Mouse (Mus musculus): ENCODE data around the gene Dscaml1. TPM values are rescaled to one million over a fixed set of nuclear protein-coding genes. Genes with fewer than 3 reads are reported as not detected.

Gene Dscaml1
- polyA plus RNA-seq (2014; fragmentation: Nextera tagmentation; extraction: Ambion mirVana), result 0.86 and 1.1 TPM in 2 replicates

DNA sequence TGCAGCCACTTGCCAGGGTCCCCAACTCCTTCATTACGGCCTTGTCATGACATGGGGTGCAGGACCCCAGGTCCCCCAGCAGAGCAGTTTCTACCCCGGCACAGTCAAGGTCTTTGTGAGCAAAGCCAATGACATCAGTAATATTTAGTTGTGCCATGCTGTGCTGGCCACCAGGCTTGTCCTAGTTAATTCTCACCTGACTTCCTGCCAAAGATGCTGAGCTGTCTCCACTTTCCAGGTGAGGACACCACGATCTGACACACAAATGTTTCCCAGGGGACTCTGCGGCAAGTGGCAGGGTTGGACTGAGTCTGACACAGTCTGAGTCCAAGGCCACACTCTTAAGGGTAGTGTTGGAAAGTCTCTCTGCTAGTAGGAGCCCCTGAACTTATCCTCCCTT lies at the start of gene Dscaml1:
Gene Dscaml1 (plus strand): TSS at position 173 of the 400 bp plus-strand sequence.
- H3K9me3 ChIP-seq (ENCODE audit: control insufficient read depth, low read length), result no peaks in the 10 kb centered on the region
- 80% methylated on average over 4 of the region's 4 CpGs for WGBS
- no peak within 1 kb of the TSS for H3K9ac ChIP-seq (ENCODE audit: low read depth, low read length)
- no peak within 1 kb of the TSS for H3K4me2 ChIP-seq (ENCODE audit: low read depth, low read length)
- no peaks in the 10 kb centered on the region for H3K36me3 ChIP-seq (ENCODE audit: control insufficient read depth, insufficient read depth, low read length)
- H3K27ac ChIP-seq (replicated peaks; ENCODE audit: low read depth, low read length), result no peak within 1 kb of the TSS
- no peaks in the 10 kb centered on the region; the same call in 1 of the 2 replicates for H3K4me1 ChIP-seq (ENCODE audit: control insufficient read depth, insufficient read depth, low read length)
- peaks cover 30% of the 10 kb centered on the region for H3K27me3 ChIP-seq (replicated peaks; ENCODE audit: control insufficient read depth, insufficient read depth, low read length)
- no peak for DNase-seq (ENCODE audit: low spot score)
- ATAC-seq (ENCODE audit: low read depth), result no peak
- H3K4me3 ChIP-seq (ENCODE audit: low read depth, low read length), result no peak within 1 kb of the TSS

DNA sequence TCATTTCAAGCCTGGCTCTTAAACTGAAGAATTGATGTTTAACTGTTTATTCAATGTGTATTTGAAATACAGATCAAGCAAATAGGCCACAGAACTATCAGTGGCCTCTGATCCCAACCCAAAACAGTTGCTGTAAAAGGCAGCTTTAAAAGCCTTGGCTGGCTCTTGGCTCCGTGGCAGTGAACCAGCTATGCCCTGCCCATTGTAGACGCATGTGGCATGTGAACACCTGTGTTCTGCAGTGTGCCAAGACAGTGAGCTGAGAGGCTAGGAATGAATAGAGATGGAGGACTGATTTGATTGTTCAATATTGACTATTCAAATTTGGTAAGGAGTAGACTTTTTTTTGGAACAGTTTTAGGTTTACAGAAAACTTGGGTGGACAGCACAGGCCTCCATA lies 49.5 kb upstream of the Dscaml1 start:
- H3K4me3 ChIP-seq (ENCODE audit: low read depth, low read length), result no peak overlapping the region
- no peak overlapping the region for H3K27ac ChIP-seq (replicated peaks; ENCODE audit: low read depth, low read length)
- H3K9ac ChIP-seq (ENCODE audit: low read depth, low read length), result no peak overlapping the region
- H3K9me3 ChIP-seq (ENCODE audit: control insufficient read depth, low read length), result no peaks in the 10 kb centered on the region
- ATAC-seq (ENCODE audit: low read depth) (no peak), DNase-seq (ENCODE audit: low spot score) (no peak)
- H3K36me3 ChIP-seq (ENCODE audit: control insufficient read depth, insufficient read depth, low read length), result no peaks in the 10 kb centered on the region
- H3K4me2 ChIP-seq (ENCODE audit: low read depth, low read length), result no peak overlapping the region
- 84% methylated on average over 2 of the region's 2 CpGs for WGBS
- no peaks in the 10 kb centered on the region for H3K27me3 ChIP-seq (replicated peaks; ENCODE audit: control insufficient read depth, insufficient read depth, low read length)
- no peaks in the 10 kb centered on the region for H3K4me1 ChIP-seq (ENCODE audit: control insufficient read depth, insufficient read depth, low read length)

- no peak overlapping the region for H3K4me3 ChIP-seq (ENCODE audit: low read depth, low read length)
- no peak for ATAC-seq (ENCODE audit: low read depth)
- no peaks in the 10 kb centered on the region for H3K36me3 ChIP-seq (ENCODE audit: control insufficient read depth, insufficient read depth, low read length)
- H3K4me2 ChIP-seq (ENCODE audit: low read depth, low read length), result no peak overlapping the region
- H3K4me1 ChIP-seq (ENCODE audit: control insufficient read depth, insufficient read depth, low read length), result no peaks in the 10 kb centered on the region
- no peak overlapping the region for H3K9ac ChIP-seq (ENCODE audit: low read depth, low read length)
- peak; percentile 19 for DNase-seq (ENCODE audit: low spot score)
- WGBS, result 52% methylated on average over 10 of the region's 10 CpGs
- no peaks in the 10 kb centered on the region for H3K9me3 ChIP-seq (ENCODE audit: control insufficient read depth, low read length)
- H3K27ac ChIP-seq (replicated peaks; ENCODE audit: low read depth, low read length), result no peak overlapping the region
- no peaks in the 10 kb centered on the region for H3K27me3 ChIP-seq (replicated peaks; ENCODE audit: control insufficient read depth, insufficient read depth, low read length)
Measured at GRCm38 (mm10) chr9:45380411-45381251, 45.8 kb upstream of the Dscaml1 start.

- 70% methylated on average over 5 of the region's 5 CpGs for WGBS
- DNase-seq (ENCODE audit: low spot score) (no peak), ATAC-seq (ENCODE audit: low read depth) (no peak)
- H3K27ac ChIP-seq (replicated peaks; ENCODE audit: low read depth, low read length), result no peak overlapping the region
- no peaks in the 10 kb centered on the region for H3K36me3 ChIP-seq (ENCODE audit: control insufficient read depth, insufficient read depth, low read length)
- H3K9me3 ChIP-seq (ENCODE audit: control insufficient read depth, low read length), result no peaks in the 10 kb centered on the region
- no peaks in the 10 kb centered on the region for H3K4me1 ChIP-seq (ENCODE audit: control insufficient read depth, insufficient read depth, low read length)
- no peaks in the 10 kb centered on the region for H3K27me3 ChIP-seq (replicated peaks; ENCODE audit: control insufficient read depth, insufficient read depth, low read length)
- H3K4me3 ChIP-seq (ENCODE audit: low read depth, low read length), result no peak overlapping the region
- H3K9ac ChIP-seq (ENCODE audit: low read depth, low read length), result no peak overlapping the region
- H3K4me2 ChIP-seq (ENCODE audit: low read depth, low read length), result no peak overlapping the region
Measured at GRCm38 (mm10) chr9:45382336-45382735, 44.1 kb upstream of the Dscaml1 start.

DNA sequence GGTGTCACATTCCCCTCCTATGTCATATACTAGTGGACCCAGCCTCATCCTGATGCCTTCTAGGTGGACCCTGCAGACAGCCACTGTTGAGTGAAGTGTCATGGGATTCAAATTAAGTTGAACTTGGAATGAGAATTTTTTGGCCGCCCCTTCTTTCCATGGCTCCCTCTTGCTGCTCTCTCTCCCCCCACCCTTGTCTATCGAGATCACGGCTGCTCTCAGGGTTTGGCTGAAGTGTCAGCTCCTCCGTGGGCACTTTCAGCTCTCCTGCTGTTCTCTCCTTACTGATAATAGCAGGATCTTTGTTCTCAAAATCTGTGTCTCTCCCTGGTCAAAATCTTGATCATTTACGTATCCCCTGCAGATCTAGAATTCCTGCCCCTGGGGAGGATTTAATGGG lies 43.6 kb upstream of the Dscaml1 start:
- Histone ChIP-seq H3K4me1 (ENCODE audit: control insufficient read depth, insufficient read depth, low read length) (no peaks in the 10 kb centered on the region), H3K27ac (replicated peaks; ENCODE audit: low read depth, low read length) (no peak overlapping the region), H3K9me3 (ENCODE audit: control insufficient read depth, low read length) (no peaks in the 10 kb centered on the region), H3K36me3 (ENCODE audit: control insufficient read depth, insufficient read depth, low read length) (no peaks in the 10 kb centered on the region), H3K27me3 (replicated peaks; ENCODE audit: control insufficient read depth, insufficient read depth, low read length) (no peaks in the 10 kb centered on the region), H3K4me2 (ENCODE audit: low read depth, low read length) (no peak overlapping the region), H3K9ac (ENCODE audit: low read depth, low read length) (no peak overlapping the region), H3K4me3 (ENCODE audit: low read depth, low read length) (no peak overlapping the region)
- ATAC-seq (ENCODE audit: low read depth) (no peak), DNase-seq (ENCODE audit: low spot score) (no peak)
- WGBS, result 74% methylated on average over 5 of the region's 5 CpGs

GRCm38 (mm10) chr9:45383883-45384282 lies 42.5 kb upstream of the Dscaml1 start:
- Histone ChIP-seq H3K9me3 (ENCODE audit: control insufficient read depth, low read length) (no peaks in the 10 kb centered on the region), H3K4me2 (ENCODE audit: low read depth, low read length) (no peak overlapping the region), H3K4me1 (ENCODE audit: control insufficient read depth, insufficient read depth, low read length) (no peaks in the 10 kb centered on the region), H3K9ac (ENCODE audit: low read depth, low read length) (no peak overlapping the region), H3K27me3 (replicated peaks; ENCODE audit: control insufficient read depth, insufficient read depth, low read length) (no peaks in the 10 kb centered on the region), H3K36me3 (ENCODE audit: control insufficient read depth, insufficient read depth, low read length) (no peaks in the 10 kb centered on the region), H3K4me3 (ENCODE audit: low read depth, low read length) (no peak overlapping the region), H3K27ac (replicated peaks; ENCODE audit: low read depth, low read length) (no peak overlapping the region)
- 89% methylated on average over 6 of the region's 6 CpGs for WGBS
- ATAC-seq (ENCODE audit: low read depth) (no peak), DNase-seq (ENCODE audit: low spot score) (no peak)

DNA sequence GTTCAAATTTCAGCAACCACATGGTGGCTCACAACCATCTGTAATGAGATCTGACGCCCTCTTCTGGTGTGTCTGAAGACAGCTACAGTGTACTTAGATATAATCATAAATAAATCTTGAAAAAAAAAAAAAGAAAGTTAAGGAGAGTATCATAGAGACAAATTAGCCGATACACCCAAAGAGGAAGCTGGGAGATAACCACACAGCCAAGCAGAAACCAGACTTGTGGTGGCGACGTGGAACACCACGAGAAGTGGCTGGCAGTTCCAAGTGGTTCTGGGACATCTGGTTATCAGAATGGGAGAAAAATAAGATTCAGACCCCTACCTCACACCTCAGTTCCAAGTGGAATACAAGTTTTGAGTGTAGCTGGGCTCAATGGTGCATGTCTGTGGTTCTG lies 39.7 kb upstream of the Dscaml1 start:
- H3K4me2 ChIP-seq (ENCODE audit: low read depth, low read length), result no peak overlapping the region
- no peak for ATAC-seq (ENCODE audit: low read depth)
- WGBS, result 81% methylated on average over 5 of the region's 5 CpGs

GRCm38 (mm10) chr9:45388385-45388994 lies 37.9 kb upstream of the Dscaml1 start:
- peaks cover 11% of the 10 kb centered on the region for H3K36me3 ChIP-seq (ENCODE audit: control insufficient read depth, insufficient read depth, low read length)
- H3K27ac ChIP-seq (replicated peaks; ENCODE audit: low read depth, low read length), result no peak overlapping the region
- ATAC-seq (ENCODE audit: low read depth) (peak; percentile 87), DNase-seq (ENCODE audit: low spot score) (peak; percentile 76)
- no peak overlapping the region for H3K9ac ChIP-seq (ENCODE audit: low read depth, low read length)
- no peaks in the 10 kb centered on the region for H3K4me1 ChIP-seq (ENCODE audit: control insufficient read depth, insufficient read depth, low read length)
- WGBS, result 51% methylated on average over 12 of the region's 12 CpGs
- no peak overlapping the region for H3K4me3 ChIP-seq (ENCODE audit: low read depth, low read length)
- no peaks in the 10 kb centered on the region for H3K27me3 ChIP-seq (replicated peaks; ENCODE audit: control insufficient read depth, insufficient read depth, low read length)
- H3K4me2 ChIP-seq (ENCODE audit: low read depth, low read length), result no peak overlapping the region
- no peaks in the 10 kb centered on the region for H3K9me3 ChIP-seq (ENCODE audit: control insufficient read depth, low read length)

More for the DNA sequence above, 39.7 kb upstream of the Dscaml1 start:
- Histone ChIP-seq H3K4me3 (ENCODE audit: low read depth, low read length) (no peak overlapping the region), H3K4me1 (ENCODE audit: control insufficient read depth, insufficient read depth, low read length) (no peaks in the 10 kb centered on the region), H3K36me3 (ENCODE audit: control insufficient read depth, insufficient read depth, low read length) (no peaks in the 10 kb centered on the region), H3K9me3 (ENCODE audit: control insufficient read depth, low read length) (no peaks in the 10 kb centered on the region), H3K27me3 (replicated peaks; ENCODE audit: control insufficient read depth, insufficient read depth, low read length) (no peaks in the 10 kb centered on the region), H3K27ac (replicated peaks; ENCODE audit: low read depth, low read length) (no peak overlapping the region), H3K9ac (ENCODE audit: low read depth, low read length) (no peak overlapping the region)
- DNase-seq (ENCODE audit: low spot score), result no peak
